9 mouse cellular contexts compared by ENCODE assay signal in the genomic region with DNA sequence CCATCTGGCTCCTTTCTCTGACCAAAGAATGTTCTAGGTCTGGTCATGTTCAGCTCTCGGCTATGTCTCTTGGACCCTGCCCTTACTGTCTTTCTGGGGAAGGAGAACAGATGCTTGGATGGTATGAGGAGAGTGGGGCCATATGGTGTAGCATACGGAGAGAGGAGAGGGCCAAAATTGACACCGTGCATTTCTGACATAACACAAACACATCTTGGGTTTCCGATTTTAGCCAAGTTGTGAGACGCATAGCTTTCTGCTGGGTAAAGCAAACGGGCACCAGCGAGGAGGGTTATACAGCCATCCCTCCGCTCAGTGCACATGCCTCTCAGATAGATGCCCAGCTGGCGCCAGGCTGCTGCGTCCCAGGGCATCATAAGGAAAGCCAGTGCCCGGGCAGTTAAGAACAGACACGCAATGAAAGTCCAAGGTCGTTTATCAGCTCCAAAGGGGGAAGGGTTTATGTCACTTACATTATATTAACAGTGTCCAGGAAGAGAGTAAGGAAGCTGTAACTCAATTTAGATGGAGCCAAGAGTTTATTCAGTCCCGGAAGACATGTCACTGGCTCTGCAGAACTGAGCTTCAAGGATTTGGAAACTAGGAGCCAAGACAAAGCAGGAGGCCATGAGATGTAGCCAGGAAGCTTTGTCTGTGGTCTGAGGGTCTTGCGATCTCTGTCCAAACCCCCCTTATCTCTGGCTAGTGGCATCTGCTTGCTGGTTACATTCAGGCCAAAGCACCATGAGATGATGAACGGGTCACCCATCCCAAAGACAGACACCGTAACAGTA. TPM values are rescaled to one million over a fixed set of nuclear protein-coding genes. Genes with fewer than 3 reads are reported as not detected.
DNase-seq lines count a peak whose midpoint lies in the region; ATAC-seq lines count a peak whose summit lies in the region.
"Had no signal": no experiment of that assay in that cellular context is flagged by ENCODE, and none has a peak within 500 bp of the region (broad histone marks: within the 10 kb centered on the region; RNA-seq: fewer than 3 reads in every experiment).

No protein-coding gene starts in this region.

- H3K36me3 ChIP-seq in lung, embryonic 16.5 days (ENCODE audit: control insufficient read depth, insufficient read depth, low read length) = peaks cover 11% of the 10 kb centered on the region; the same call in 1 of the 2 replicates
- H3K36me3 ChIP-seq in intestine, embryonic 16.5 days (ENCODE audit: control insufficient read depth, insufficient read depth, low read length) = no peaks in the 10 kb centered on the region; the same call in 1 of the 2 replicates
- 0 out of 2 replicates have a peak, but pooled peaks cover 5% of the 10 kb centered on the region for H3K36me3 ChIP-seq in stomach, embryonic 15.5 days

- H3K9ac ChIP-seq in lung, embryonic 16.5 days (ENCODE audit: low read length) = peak overlapping the region; percentile 22; the same call in 1 of the 2 replicates
- H3K9ac ChIP-seq in intestine, embryonic 16.5 days (ENCODE audit: low read depth, low read length) = peak overlapping the region; percentile 11; the same call in 1 of the 2 replicates
- no peak overlapping the region for H3K9ac ChIP-seq in stomach, embryonic 15.5 days

- H3K4me1 ChIP-seq in lung, embryonic 16.5 days (replicated peaks; ENCODE audit: control insufficient read depth, insufficient read depth, low read length) = peaks cover 37% of the 10 kb centered on the region
- H3K4me1 ChIP-seq in intestine, embryonic 16.5 days (ENCODE audit: control insufficient read depth, insufficient read depth, low read length) = peaks cover 31% of the 10 kb centered on the region
- H3K4me1 ChIP-seq in stomach, embryonic 15.5 days = peaks cover 14% of the 10 kb centered on the region

- 56% methylated on average over 17 of the region's 17 CpGs for WGBS in lung, embryonic 16.5 days
- WGBS in intestine, embryonic 16.5 days = 55% methylated on average over 17 of the region's 17 CpGs
- 63% methylated on average over 17 of the region's 17 CpGs for WGBS in stomach, embryonic 15.5 days

- no peaks in the 10 kb centered on the region for H3K9me3 ChIP-seq in lung, embryonic 16.5 days (ENCODE audit: control insufficient read depth, low read length)
- no peaks in the 10 kb centered on the region for H3K9me3 ChIP-seq in intestine, embryonic 16.5 days (ENCODE audit: control insufficient read depth, low read length)
- no peaks in the 10 kb centered on the region for H3K9me3 ChIP-seq in stomach, embryonic 15.5 days

- peak; percentile 19 to 59 for DNase-seq in frontal cortex, adult 2 months (ENCODE audit: extremely low spot score in 1 of 2, low spot score in 1 of 2)
- no peak for DNase-seq in frontal cortex, postnatal 14 days (ENCODE audit: low spot score in 2 of 2)
- DNase-seq in lung, postnatal 25 days (ENCODE audit: low spot score) = no peak
- no peak for DNase-seq in B cell, adult 2 months
- DNase-seq in gastrocnemius, adult 18-20 months (ENCODE audit: low spot score) = no peak
- DNase-seq: adrenal gland, adult 8-10 months had no signal

- peak overlapping the region; percentile 81 for H3K27ac ChIP-seq in lung, embryonic 16.5 days (ENCODE audit: low read length)
- peak overlapping the region; percentile 78 for H3K27ac ChIP-seq in intestine, embryonic 16.5 days (ENCODE audit: low read length)
- peak overlapping the region; percentile 70 for H3K27ac ChIP-seq in stomach, embryonic 15.5 days

- H3K4me3 ChIP-seq in lung, embryonic 16.5 days (ENCODE audit: low read length) = no peak overlapping the region
- H3K4me3 ChIP-seq in intestine, embryonic 16.5 days (ENCODE audit: low read length) = no peak overlapping the region
- H3K4me3 ChIP-seq in stomach, embryonic 15.5 days (replicated peaks) = no peak overlapping the region

- no peaks in the 10 kb centered on the region for H3K27me3 ChIP-seq in lung, embryonic 16.5 days (ENCODE audit: control insufficient read depth, insufficient read depth, low read depth, low read length)
- no peaks in the 10 kb centered on the region for H3K27me3 ChIP-seq in intestine, embryonic 16.5 days (replicated peaks; ENCODE audit: control insufficient read depth, insufficient read depth, low read length)
- no peaks in the 10 kb centered on the region for H3K27me3 ChIP-seq in stomach, embryonic 15.5 days (replicated peaks)

- ATAC-seq in lung, embryonic 16.5 days (ENCODE audit: low read depth) = peak; percentile 87
- ATAC-seq in intestine, embryonic 16.5 days = peak; percentile 66
- ATAC-seq in stomach, embryonic 15.5 days (ENCODE audit: insufficient read depth, low FRiP score, low read depth) = no peak; the same call in 1 of the 2 replicates

- peak overlapping the region; percentile 27; the same call in 1 of the 2 replicates for H3K4me2 ChIP-seq in lung, embryonic 16.5 days (ENCODE audit: low read depth, low read length)
- H3K4me2 ChIP-seq in intestine, embryonic 16.5 days (ENCODE audit: low read depth, low read length) = no peak overlapping the region
- no peak overlapping the region for H3K4me2 ChIP-seq in stomach, embryonic 15.5 days

RNA-seq across cellular contexts. Expression of a gene that starts 33.0 kb away (rescaled TPM):
- 28.6 and 29.6 TPM in 2 replicates for polyA plus RNA-seq in frontal cortex, adult 2 months (2012; rRNA removed)
- polyA plus RNA-seq in lung, embryonic 16.5 days (2015; fragmentation: Nextera tagmentation; extraction: Ambion mirVana) = 29.5 and 31.5 TPM in 2 replicates
- polyA plus RNA-seq in intestine, embryonic 16.5 days (2015; fragmentation: Nextera tagmentation; extraction: Ambion mirVana) = 62.5 and 65.2 TPM in 2 replicates
- polyA plus RNA-seq in stomach, embryonic 15.5 days (2015; fragmentation: Nextera tagmentation; extraction: Ambion mirVana) = 31.8 and 36.6 TPM in 2 replicates
- 1 to 10 TPM in 1 of 2 experiments, under 1 TPM in 1; 1.00 to 1.6 TPM for total RNA-seq in gastrocnemius, adult 18-20 months (2021)

Comparison
In these comparisons a context has a peak if more than half of its experiments do, and no peak if none do; other contexts are left out.
1. DNase-seq: peak in frontal cortex, adult 2 months (2 of 2); none in frontal cortex, postnatal 14 days (0 of 2), lung, postnatal 25 days (single experiment), B cell, adult 2 months (0 of 2) and gastrocnemius, adult 18-20 months (single experiment).
2. Peak in every context shown above with its lines, with median percentiles within 50 percentile points of each other: H3K27ac ChIP-seq.